Mouse (Mus musculus) heart, postnatal 0 days (tissue): ENCODE results near the gene Slc1a4.

Experiments used
- CTCF ChIP-seq: IDR thresholded peaks from 2 replicates; pipeline ENCODE4 v1.5.1; 2016; ENCODE audit warnings: antibody characterized with exemption, control low read depth, low read depth
- EP300 ChIP-seq: IDR thresholded peaks from 2 replicates; pipeline ENCODE4 v1.6.1; 2016; ENCODE audit warnings: antibody characterized with exemption, low read depth

DNA sequence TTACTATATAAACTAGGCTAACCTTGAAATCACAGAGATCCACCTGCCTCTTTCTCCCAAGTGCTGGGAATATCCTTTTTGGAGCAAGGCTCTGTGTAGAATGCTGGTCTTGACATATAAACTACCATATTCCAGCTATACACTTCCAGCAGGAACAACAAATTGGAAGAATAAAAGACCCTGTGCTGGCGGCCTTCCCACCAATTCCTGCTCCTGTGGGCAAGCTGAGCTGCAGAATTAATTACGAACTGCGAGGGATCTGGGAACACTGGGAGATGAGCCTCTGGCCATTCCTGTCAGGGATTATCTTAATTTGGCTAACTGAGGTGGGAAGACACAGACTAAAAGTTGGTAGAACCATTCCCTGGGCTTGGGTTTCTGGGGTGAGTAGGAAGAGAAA is 10.1 kb downstream of the Slc1a4 start:
- no peak for TF ChIP-seq EP300
- TF ChIP-seq CTCF, result no peak
